Mouse (Mus musculus) CH12.LX (cell line): ENCODE measurements at regions not wholly inside any gene's neighbourhood (a gene's known extent, or its start where the extent isn't known, plus 50 kb on each side); places are given as distances from the start of the nearest gene placed in this dataset.

Experiments used
- BHLHE40 ChIP-seq: IDR thresholded peaks from 2 replicates; pipeline ENCODE4 v1.6.1; 2011; ENCODE audit warnings: mild to moderate bottlenecking, low read depth, low read length, improper control_type of control experiment
- CTCF ChIP-seq, 2 experiments: IDR thresholded peaks in 1 of 2; conservative IDR thresholded peaks in 1 of 2; 2 replicates each; pipeline ENCODE4 v1.5.1; 2011 to 2012; ENCODE audit warnings: low read depth in 2 of 2, low read length in 2 of 2, improper control_type of control experiment in 1 of 2, inconsistent platforms in 1 of 2, mild to moderate bottlenecking in 1 of 2, moderate library complexity in 1 of 2
- EP300 ChIP-seq: IDR thresholded peaks from 2 replicates; pipeline ENCODE4 v1.6.1; 2011; ENCODE audit warnings: low read length, improper control_type of control experiment
- RAD21 ChIP-seq: IDR thresholded peaks from 2 replicates; pipeline ENCODE4 v1.6.1; 2011; ENCODE audit warnings: low read depth, mild to moderate bottlenecking, low read length, improper control_type of control experiment, moderate library complexity
- RCOR1 ChIP-seq: conservative IDR thresholded peaks from 2 replicates; pipeline ENCODE4 v1.6.1; 2012; ENCODE audit warnings: low read depth, mild to moderate bottlenecking, inconsistent platforms, low read length, improper control_type of control experiment

DNA sequence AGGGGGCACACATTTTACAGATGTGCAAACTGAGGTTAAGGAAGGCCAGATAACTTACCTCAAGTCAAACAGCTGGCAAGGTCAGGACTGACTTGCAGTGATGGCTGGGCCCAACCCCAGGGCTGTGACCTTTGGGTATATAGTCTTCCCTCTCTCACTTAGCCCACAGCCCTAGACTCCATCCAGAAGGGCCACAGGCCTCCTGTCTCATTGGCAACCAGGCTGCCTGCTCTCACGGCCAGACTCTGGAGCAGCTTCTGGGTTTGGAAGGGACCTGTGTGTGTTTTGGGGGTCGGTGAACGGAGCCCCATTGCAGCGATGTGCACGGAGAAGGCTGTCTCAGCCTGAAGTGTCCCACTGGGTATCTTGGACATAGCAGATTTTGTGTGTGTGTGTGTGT, 70.2 kb upstream of the Wnt7b start:
- TF ChIP-seq RAD21 (no peak), EP300 (no peak), CTCF (conservative IDR thresholded peaks at IDR 0.05 in 1 of 2, IDR thresholded peaks at IDR 0.05 in 1 of 2; ENCODE audit: low read depth in 2 of 2, low read length in 2 of 2) (no peak), BHLHE40 (no peak), RCOR1 (no peak)
